Mouse (Mus musculus) limb, embryonic 10.5 days (tissue): ENCODE data around the gene Ptgis. TPM values are rescaled to one million over a fixed set of nuclear protein-coding genes. Genes with fewer than 3 reads are reported as not detected.
A peak's percentile ranks its signal among the peaks of the same experiment; 100 is the strongest.

Experiments used
- DNase-seq: peaks from one replicate; pipeline ENCODE4 v3.0.0-alpha.2; 2017; ENCODE audit warnings: low spot score
- H3K27ac ChIP-seq: fragments of 300-500 bp; sonication (generic); 2 replicates; pipeline ENCODE4 v1.5.1; 2016; ENCODE audit warnings: mild to moderate bottlenecking
- H3K27me3 ChIP-seq: fragments of 300-500 bp; sonication (generic); 2 replicates; pipeline ENCODE4 v1.6.1; 2016; ENCODE audit warnings: low read depth, mild to moderate bottlenecking; ENCODE audit not compliant: poor library complexity, severe bottlenecking
- H3K36me3 ChIP-seq: fragments of 300-500 bp; sonication (generic); 2 replicates; pipeline ENCODE4 v1.6.1; 2016; ENCODE audit warnings: mild to moderate bottlenecking, moderate library complexity
- H3K4me1 ChIP-seq: fragments of 300-500 bp; sonication (generic); 2 replicates; pipeline ENCODE4 v1.6.1; 2016
- H3K4me3 ChIP-seq: fragments of 300-500 bp; sonication (generic); 2 replicates; pipeline ENCODE4 v1.5.1; 2016; ENCODE audit warnings: mild to moderate bottlenecking, moderate library complexity
- H3K9me3 ChIP-seq: fragments of 300-500 bp; sonication (generic); replicated peaks from 2 replicates; pipeline ENCODE4 v1.6.1; 2016; ENCODE audit warnings: mild to moderate bottlenecking
- WGBS: fragments of 180-500 bp; shearing (Covaris S2); methylation state at CpG from one replicate; pipeline ENCODE4 v1.1.7; 2016; 5-methylcytosine and 5-hydroxymethylcytosine counted together
- polyA plus RNA-seq: library from polyadenylated mRNA; unstranded; fragments of >200 nt; fragmentation: Nextera tagmentation; extraction: Ambion mirVana; gene quantifications from 2 replicates; pipeline ENCODE4 v1.2.1, GENCODE M21; 2016

Gene Ptgis
- polyA plus RNA-seq, 1 experiment from 2014 or later: 17.6 TPM

DNA sequence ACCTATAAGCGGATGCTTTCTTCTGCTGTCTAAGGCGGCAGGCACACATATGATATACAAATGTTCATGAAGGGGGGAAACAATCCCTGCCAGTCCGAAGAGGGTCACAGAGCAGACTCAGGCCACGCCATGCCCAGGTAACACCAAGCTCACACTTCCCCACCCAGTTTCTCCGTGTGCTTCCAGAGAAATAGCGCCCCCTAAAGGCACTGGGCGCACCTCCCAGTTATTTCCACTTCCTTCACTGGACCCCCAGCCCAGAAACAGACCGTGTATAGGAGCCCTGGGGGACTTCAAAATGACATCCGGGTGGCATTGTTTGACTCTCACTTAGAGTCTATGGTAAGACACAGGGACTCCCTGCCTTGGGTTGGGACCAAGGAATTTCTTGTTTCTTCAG, 3.2 kb downstream of the Ptgis start:
- Histone ChIP-seq H3K4me3 (no peak overlapping the region), H3K36me3 (no peaks in the 10 kb centered on the region), H3K27ac (no peak overlapping the region), H3K27me3 (0 out of 2 replicates have a peak, but pooled peaks cover 6% of the 10 kb centered on the region), H3K9me3 (no peaks in the 10 kb centered on the region), H3K4me1 (peaks cover 59% of the 10 kb centered on the region)
- WGBS: 82% methylated on average over 9 of the region's 9 CpGs
- no peak for DNase-seq

DNA sequence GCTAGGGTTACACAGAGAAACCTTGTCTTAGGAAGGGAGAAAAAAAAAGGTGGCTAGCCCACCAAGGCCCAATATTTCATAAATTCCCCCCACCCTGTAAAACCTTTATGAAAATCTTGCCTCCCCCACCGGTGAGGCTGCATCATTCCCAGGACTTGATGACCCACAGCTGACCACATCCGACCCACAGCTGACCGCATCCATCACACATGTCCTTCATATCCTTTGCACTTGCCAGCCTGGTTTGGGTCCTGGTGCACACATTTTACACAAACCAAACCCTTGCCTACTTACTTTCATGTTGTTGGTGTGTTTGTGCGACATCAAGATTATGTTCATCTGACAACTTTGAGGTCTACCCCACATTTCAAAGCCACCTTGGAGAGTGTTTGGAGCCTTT, 4.2 kb downstream of the Ptgis start:
- H3K9me3 ChIP-seq: no peaks in the 10 kb centered on the region
- H3K36me3 ChIP-seq: no peaks in the 10 kb centered on the region
- WGBS: 98% methylated on average over 4 of the region's 4 CpGs
- peaks cover 66% of the 10 kb centered on the region for H3K4me1 ChIP-seq
- no peak for DNase-seq
- H3K4me3 ChIP-seq: no peak overlapping the region
- H3K27ac ChIP-seq: no peak overlapping the region
- 0 out of 2 replicates have a peak, but pooled peaks cover 6% of the 10 kb centered on the region for H3K27me3 ChIP-seq

DNA sequence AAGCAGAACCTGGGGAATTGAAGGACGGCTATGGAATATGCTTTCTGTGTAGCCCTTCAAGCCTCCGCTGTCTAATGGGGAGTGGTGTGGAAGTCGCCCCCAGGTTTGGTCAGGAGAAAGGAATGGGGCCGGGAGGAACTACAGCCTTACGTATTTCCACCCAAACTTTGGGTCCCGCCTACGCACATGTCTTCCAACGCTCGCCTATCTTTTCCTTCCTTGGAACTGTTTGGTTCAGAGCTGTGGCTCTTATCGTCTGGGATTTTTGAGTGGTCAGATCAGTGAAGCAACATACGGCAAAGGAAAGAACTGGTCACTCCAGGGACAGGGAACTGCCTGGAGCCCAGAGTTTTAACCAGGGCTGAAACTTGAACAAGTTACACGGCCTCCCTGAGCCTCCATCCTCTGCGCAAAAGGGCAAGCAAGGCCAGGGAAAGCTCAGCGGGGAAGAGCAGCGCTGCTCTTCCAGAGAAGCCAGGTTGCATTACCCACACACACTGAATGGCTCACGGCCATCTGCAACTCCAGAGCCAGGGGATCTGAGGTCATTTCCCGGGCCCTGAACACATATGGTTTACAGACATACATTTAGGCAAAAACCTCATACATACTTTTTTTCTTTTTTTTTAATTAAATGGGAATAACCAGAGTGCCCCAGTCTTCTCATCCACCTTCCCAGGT, 4.9 kb downstream of the Ptgis start:
- DNase-seq: no peak
- 74% methylated on average over 17 of the region's 17 CpGs for WGBS
- H3K36me3 ChIP-seq: no peaks in the 10 kb centered on the region
- H3K4me3 ChIP-seq: no peak overlapping the region
- H3K27me3 ChIP-seq: 0 out of 2 replicates have a peak, but pooled peaks cover 6% of the 10 kb centered on the region
- no peak overlapping the region for H3K27ac ChIP-seq
- no peaks in the 10 kb centered on the region for H3K9me3 ChIP-seq
- H3K4me1 ChIP-seq: peaks cover 66% of the 10 kb centered on the region

DNA sequence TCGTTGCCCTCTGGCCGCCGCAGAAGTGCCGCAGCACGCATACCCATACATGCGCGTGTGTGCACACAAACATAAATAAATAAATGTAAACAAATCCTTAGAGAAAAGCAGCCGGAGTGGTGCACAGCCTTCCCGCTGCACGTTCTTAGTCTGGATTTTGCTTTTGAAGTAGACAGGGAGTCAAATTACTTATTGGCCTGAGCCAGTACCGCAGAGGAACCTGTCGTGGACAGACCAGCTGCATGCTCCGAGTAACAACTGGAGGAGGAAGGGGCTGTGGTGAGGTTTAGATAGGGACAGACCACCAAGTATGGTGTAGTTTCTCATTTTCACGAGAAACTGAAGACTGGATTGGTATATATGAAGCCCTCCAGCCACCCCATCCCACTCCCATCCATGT, 6.6 kb downstream of the Ptgis start:
- peak; percentile 52 for DNase-seq
- 26% methylated on average over 14 of the region's 14 CpGs for WGBS
- Histone ChIP-seq H3K4me3 (peak overlapping the region; percentile 29; the same call in 1 of the 2 replicates), H3K27ac (peak overlapping the region; percentile 57), H3K36me3 (no peaks in the 10 kb centered on the region), H3K9me3 (no peaks in the 10 kb centered on the region), H3K27me3 (0 out of 2 replicates have a peak, but pooled peaks cover 4% of the 10 kb centered on the region), H3K4me1 (peaks cover 51% of the 10 kb centered on the region)

DNA sequence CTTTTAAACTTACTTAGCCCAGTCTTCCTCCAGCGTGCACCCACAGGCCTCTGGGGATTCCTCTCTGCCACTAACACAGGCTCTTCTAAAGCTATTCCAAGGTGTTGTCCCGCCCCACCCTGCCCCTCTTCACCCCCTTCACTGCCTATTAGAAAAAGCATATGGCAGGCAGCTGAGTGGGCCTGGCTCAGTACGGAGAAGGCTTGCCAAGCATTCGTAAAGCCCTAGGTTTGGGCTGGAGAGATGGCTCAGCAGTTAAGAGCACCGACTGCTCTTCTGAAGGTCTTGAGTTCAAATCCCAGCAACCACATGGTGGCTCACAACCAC, 7.4 kb downstream of the Ptgis start:
- peaks cover 46% of the 10 kb centered on the region for H3K4me1 ChIP-seq
- no peaks in the 10 kb centered on the region for H3K27me3 ChIP-seq
- H3K4me3 ChIP-seq: no peak overlapping the region
- no peaks in the 10 kb centered on the region for H3K36me3 ChIP-seq
- WGBS: 55% methylated on average over 5 of the region's 5 CpGs
- no peak for DNase-seq
- H3K27ac ChIP-seq: 0 out of 2 replicates have a peak overlapping the region, but pooled peaks have one; percentile 36
- no peaks in the 10 kb centered on the region for H3K9me3 ChIP-seq

DNA sequence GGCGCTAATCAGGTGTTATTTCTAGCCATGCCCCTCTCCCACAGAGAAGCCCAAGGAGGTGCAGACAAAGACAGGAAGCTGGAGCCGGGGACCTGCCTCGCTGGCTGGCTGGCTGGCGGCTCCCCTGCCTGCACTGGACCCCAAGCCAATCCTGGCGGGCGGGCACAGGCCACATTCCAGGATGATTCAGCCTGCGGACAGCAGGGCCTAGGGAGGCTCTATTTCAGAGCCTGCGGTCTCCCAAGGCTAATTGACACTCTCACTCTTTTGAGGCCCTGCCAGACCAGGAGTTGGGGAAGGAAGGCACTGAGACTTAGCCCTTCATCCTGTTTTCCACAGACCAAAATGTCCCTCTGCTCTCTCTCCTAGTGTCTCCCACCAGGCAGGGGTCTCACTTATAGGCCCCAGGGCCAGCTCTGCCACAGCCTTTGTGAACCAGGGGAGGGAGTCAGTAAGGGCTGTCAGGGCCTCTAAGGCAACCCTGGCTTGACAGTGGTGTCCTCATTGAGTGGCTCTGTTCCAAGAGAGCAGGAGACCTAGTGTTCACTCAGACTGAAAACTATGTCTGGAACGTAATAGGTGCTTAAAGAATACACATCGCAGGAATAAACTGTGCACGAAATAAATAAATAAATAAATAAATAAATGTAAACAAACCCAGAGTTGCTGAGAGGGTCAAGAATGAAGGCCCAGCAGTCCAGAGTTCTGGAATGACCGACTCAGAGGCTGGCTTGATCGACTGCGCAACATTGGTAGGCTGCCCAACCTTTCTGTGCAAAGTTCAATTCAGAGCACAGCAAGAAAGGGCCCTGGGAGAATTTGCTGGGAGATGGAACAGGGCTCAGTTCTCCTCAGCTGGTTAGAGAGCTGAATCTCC, 8.0 kb downstream of the Ptgis start:
- peak overlapping the region; percentile 71 for H3K27ac ChIP-seq
- peak; percentile 44 for DNase-seq
- H3K4me3 ChIP-seq: no peak overlapping the region
- WGBS: 50% methylated on average over 14 of the region's 14 CpGs
- H3K36me3 ChIP-seq: 0 out of 2 replicates have a peak, but pooled peaks cover 3% of the 10 kb centered on the region
- no peaks in the 10 kb centered on the region for H3K27me3 ChIP-seq
- no peaks in the 10 kb centered on the region for H3K9me3 ChIP-seq
- peaks cover 46% of the 10 kb centered on the region for H3K4me1 ChIP-seq

DNA sequence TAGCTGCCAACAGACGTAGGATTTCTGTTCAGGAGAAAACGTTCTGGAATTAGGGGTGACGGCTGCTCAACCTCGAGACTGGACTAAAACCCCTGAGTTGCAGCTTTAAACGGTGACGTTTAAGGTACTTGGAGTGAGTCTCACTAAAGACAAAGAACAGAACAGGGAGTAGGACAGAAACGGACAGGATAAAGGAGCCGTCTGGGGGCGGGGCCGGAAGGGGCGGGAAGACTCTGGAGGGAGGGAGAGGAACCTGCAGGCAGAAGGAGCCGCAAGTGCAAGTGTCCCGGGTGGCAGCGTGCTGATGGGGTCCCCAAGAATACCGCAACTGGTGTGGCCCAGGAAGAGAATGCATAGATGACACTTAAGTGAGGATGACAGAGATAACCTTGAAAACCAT, 9.8 kb downstream of the Ptgis start:
- Histone ChIP-seq H3K9me3 (no peaks in the 10 kb centered on the region), H3K27ac (0 out of 2 replicates have a peak overlapping the region, but pooled peaks have one; percentile 19), H3K4me3 (peak overlapping the region; percentile 17; the same call in 1 of the 2 replicates), H3K36me3 (peaks cover 18% of the 10 kb centered on the region), H3K4me1 (peaks cover 46% of the 10 kb centered on the region), H3K27me3 (no peaks in the 10 kb centered on the region)
- WGBS: 13% methylated on average over 15 of the region's 15 CpGs
- DNase-seq: peak; percentile 58

DNA sequence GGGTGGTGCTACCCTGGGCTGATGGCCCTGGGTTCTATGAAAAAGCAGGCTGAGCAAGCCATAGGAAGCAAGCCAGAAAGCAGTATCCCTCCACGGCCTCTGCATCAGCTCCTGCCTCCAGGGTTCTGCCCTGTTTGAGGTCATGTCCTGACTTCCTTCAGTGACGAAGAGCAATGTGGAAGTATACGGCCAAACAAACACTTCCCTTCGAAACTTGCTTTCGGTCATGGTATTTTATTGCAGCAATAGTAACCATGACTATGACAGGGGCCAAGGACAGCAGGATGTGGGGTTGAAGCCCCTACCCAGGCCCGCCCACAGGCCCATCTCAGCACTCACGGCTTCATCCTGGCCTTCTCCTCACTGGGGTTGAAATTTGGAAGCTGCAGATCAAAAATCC, 15.5 kb downstream of the Ptgis start:
- Histone ChIP-seq H3K4me1 (no peaks in the 10 kb centered on the region), H3K9me3 (no peaks in the 10 kb centered on the region), H3K27me3 (no peaks in the 10 kb centered on the region), H3K27ac (no peak overlapping the region), H3K36me3 (peaks cover 53% of the 10 kb centered on the region), H3K4me3 (no peak overlapping the region)
- 84% methylated on average over 7 of the region's 7 CpGs for WGBS
- DNase-seq: no peak

DNA sequence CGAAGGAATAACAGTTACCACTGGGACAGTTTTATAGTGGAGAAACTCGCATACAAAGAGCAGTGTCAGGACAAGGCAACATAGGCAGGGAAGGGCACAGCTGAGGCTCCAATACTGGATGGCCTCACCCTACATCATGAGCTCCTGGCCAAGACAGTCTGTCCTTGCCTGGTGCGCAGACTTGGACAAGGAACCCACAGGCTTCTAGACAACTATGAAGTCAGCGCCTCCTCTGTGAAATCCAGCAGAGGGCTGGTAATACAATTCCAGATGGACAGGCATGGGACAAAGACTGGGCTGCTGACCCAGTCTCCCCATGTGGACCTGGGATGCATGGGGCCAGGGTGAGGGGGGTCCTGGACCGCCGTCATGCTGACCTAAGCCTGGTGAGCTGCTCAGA, 16.2 kb downstream of the Ptgis start:
- H3K4me3 ChIP-seq: no peak overlapping the region
- 92% methylated on average over 6 of the region's 6 CpGs for WGBS
- H3K27ac ChIP-seq: no peak overlapping the region
- peaks cover 55% of the 10 kb centered on the region for H3K36me3 ChIP-seq
- H3K4me1 ChIP-seq: no peaks in the 10 kb centered on the region
- H3K9me3 ChIP-seq: no peaks in the 10 kb centered on the region
- DNase-seq: no peak
- H3K27me3 ChIP-seq: no peaks in the 10 kb centered on the region

DNA sequence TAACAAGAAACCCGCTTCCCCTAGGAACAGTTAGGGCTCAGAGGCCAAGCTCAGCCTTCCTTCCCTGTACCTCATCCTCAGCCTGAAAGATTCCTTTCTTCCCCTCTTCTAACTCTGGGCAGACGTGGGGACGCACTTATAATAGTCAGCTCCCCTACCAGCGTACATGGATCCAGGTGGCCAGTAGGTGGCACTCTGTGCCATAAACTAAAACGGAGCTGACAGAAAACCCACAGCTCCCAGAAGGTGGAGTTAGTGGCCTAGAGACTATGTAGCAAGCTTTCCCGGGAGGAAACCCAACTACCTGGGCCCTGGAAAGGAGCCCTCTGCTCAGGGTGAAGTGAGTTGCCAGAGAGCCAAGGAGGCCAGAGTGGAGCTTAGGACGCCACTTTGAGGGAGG, 18.3 kb downstream of the Ptgis start:
- Histone ChIP-seq H3K4me1 (no peaks in the 10 kb centered on the region), H3K27me3 (no peaks in the 10 kb centered on the region), H3K36me3 (peaks cover 60% of the 10 kb centered on the region), H3K4me3 (no peak overlapping the region), H3K27ac (no peak overlapping the region), H3K9me3 (no peaks in the 10 kb centered on the region)
- 39% methylated on average over 7 of the region's 7 CpGs for WGBS
- peak; percentile 78 for DNase-seq

DNA sequence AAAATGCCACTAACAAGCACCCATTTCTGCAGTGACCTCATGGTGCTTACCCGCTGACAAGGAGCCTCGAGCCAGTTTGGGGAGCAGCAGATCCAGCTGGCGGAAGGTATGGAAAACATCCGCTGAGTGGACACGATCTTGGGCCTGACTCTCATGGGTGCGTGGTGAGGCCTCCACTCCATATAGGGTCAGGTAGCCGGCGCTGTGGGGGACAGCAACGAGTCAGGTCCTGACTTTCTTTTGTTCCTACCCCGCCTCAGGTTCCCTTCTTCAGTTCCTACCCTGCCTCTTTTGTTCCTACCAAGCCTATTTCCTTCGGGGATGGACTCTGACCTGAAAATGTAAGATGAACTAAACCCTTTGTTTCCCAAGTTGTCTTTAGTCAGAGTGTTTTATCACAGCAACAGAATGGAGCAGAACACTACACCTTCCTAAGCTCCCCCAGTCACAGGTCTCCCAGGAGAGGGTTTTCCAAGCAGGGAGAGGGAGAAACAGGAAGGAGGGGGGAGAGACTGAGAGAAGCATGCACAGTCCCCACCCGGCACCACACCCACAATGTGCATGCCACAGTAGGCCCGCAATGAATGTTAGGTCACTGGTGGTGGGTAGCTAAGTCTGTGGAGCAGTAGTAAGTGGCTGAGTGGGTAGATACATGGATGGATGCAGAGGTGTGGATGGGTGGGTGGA, 19.1 kb downstream of the Ptgis start:
- Histone ChIP-seq H3K9me3 (no peaks in the 10 kb centered on the region), H3K27ac (no peak overlapping the region), H3K27me3 (no peaks in the 10 kb centered on the region), H3K4me1 (no peaks in the 10 kb centered on the region), H3K36me3 (peaks cover 61% of the 10 kb centered on the region), H3K4me3 (no peak overlapping the region)
- 89% methylated on average over 13 of the region's 13 CpGs for WGBS
- no peak for DNase-seq

DNA sequence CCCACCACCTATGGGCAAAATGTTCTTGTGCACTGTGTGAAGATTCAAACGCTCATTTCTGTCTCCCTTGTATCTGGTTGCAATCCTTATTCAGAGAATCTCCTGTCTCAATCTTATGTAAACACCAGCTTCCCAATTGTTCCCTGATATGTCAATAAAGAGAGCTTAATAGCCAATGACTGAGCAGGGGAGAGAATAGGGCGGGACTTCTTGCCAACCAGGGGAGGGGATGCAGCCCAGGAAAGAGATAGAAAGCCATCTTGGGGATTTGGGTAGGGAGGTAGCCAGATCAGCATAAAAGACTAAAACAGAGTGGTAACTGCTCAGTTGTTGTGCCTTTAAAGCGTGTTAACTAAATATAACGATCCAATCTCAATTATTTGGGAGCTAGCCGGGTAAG, 19.7 kb downstream of the Ptgis start:
- no peaks in the 10 kb centered on the region for H3K27me3 ChIP-seq
- H3K27ac ChIP-seq: no peak overlapping the region
- H3K4me3 ChIP-seq: no peak overlapping the region
- peaks cover 55% of the 10 kb centered on the region for H3K36me3 ChIP-seq
- H3K9me3 ChIP-seq: no peaks in the 10 kb centered on the region
- no peak for DNase-seq
- WGBS: 86% methylated on average over 5 of the region's 5 CpGs
- no peaks in the 10 kb centered on the region for H3K4me1 ChIP-seq
